Mouse (Mus musculus) thymus, adult 2 months (tissue): ENCODE measurements at regions not wholly inside any gene's neighbourhood (a gene's known extent, or its start where the extent isn't known, plus 50 kb on each side); places are given as distances from the start of the nearest gene placed in this dataset.

Source experiments
- CTCF ChIP-seq: fragments of 200-500 bp; IDR thresholded peaks from 2 replicates; pipeline ENCODE4 v1.5.1; 2012; ENCODE audit warnings: mild to moderate bottlenecking, control low read depth, low read length, moderate library complexity, borderline replicate concordance; ENCODE audit not compliant: control insufficient read depth, poor library complexity, insufficient read depth; ENCODE audit errors: extremely low read depth
- POLR2A ChIP-seq: fragments of 200-500 bp; IDR thresholded peaks from 2 replicates; pipeline ENCODE4 v1.6.1; 2012; ENCODE audit warnings: mild to moderate bottlenecking, low read length, control low read depth, moderate library complexity; ENCODE audit not compliant: control insufficient read depth, poor library complexity, insufficient read depth; ENCODE audit errors: extremely low read depth

GRCm38 (mm10) chr7:124868621-124869020 is 575.9 kb upstream of the Kdm8 start:
- TF ChIP-seq POLR2A (no peak), CTCF (no peak)
